Mouse (Mus musculus): Measurements from ENCODE around the gene Map3k20. TPM values are rescaled to one million over a fixed set of nuclear protein-coding genes. Genes with fewer than 3 reads are reported as not detected.

Map3k20 gene
- polyA plus RNA-seq, 1 experiment, result 3.0 TPM

- no peaks in the 10 kb centered on the region for H3K27me3 ChIP-seq (ENCODE audit: control insufficient read depth, insufficient read depth, low read length)
- no peak for DNase-seq (ENCODE audit: low read depth in 1 of 2, low spot score in 2 of 2)
- H3K36me3 ChIP-seq (ENCODE audit: control insufficient read depth, insufficient read depth, low read length), result peaks cover 2% of the 10 kb centered on the region; the same call in 1 of the 2 replicates
- H3K4me1 ChIP-seq (ENCODE audit: control insufficient read depth, insufficient read depth, insufficient read length), result no peaks in the 10 kb centered on the region
- WGBS, result 81% methylated on average over 5 of the region's 5 CpGs
- H3K4me3 ChIP-seq (ENCODE audit: extremely low read depth, insufficient read depth, insufficient read length), result no peak overlapping the region
- H3K27ac ChIP-seq (ENCODE audit: insufficient read depth, low read length), result no peak overlapping the region
- TF ChIP-seq CTCF (IDR thresholded peaks at IDR 0.05; ENCODE audit: extremely low read depth, insufficient read depth, insufficient read length, insufficient replicate concordance) (no peak), POLR2A (IDR thresholded peaks at IDR 0.05; ENCODE audit: low read depth, low read length) (no peak)
Measured at GRCm38 (mm10) chr2:72420561-72420960, 135.1 kb downstream of the Map3k20 start.

GRCm38 (mm10) chr2:72424656-72425055, 139.2 kb downstream of the Map3k20 start:
- Histone ChIP-seq H3K27ac (ENCODE audit: insufficient read depth, low read length) (no peak overlapping the region), H3K27me3 (ENCODE audit: control insufficient read depth, insufficient read depth, low read length) (no peaks in the 10 kb centered on the region), H3K4me1 (ENCODE audit: control insufficient read depth, insufficient read depth, insufficient read length) (no peaks in the 10 kb centered on the region), H3K36me3 (ENCODE audit: control insufficient read depth, insufficient read depth, low read length) (peaks cover 2% of the 10 kb centered on the region; the same call in 1 of the 2 replicates), H3K4me3 (ENCODE audit: extremely low read depth, insufficient read depth, insufficient read length) (no peak overlapping the region)
- 89% methylated on average over 7 of the region's 7 CpGs for WGBS
- TF ChIP-seq POLR2A (IDR thresholded peaks at IDR 0.05; ENCODE audit: low read depth, low read length) (no peak), CTCF (IDR thresholded peaks at IDR 0.05; ENCODE audit: extremely low read depth, insufficient read depth, insufficient read length, insufficient replicate concordance) (no peak)
- no peak for DNase-seq (ENCODE audit: low read depth in 1 of 2, low spot score in 2 of 2)

- WGBS, result 92% methylated on average over 8 of the region's 8 CpGs
- H3K36me3 ChIP-seq (ENCODE audit: control insufficient read depth, insufficient read depth, low read length), result peaks cover 2% of the 10 kb centered on the region; the same call in 1 of the 2 replicates
- H3K27me3 ChIP-seq (ENCODE audit: control insufficient read depth, insufficient read depth, low read length), result no peaks in the 10 kb centered on the region
- no peak overlapping the region for H3K27ac ChIP-seq (ENCODE audit: insufficient read depth, low read length)
- no peak for DNase-seq (ENCODE audit: low read depth in 1 of 2, low spot score in 2 of 2)
- H3K4me3 ChIP-seq (ENCODE audit: extremely low read depth, insufficient read depth, insufficient read length), result no peak overlapping the region
- no peaks in the 10 kb centered on the region for H3K4me1 ChIP-seq (ENCODE audit: control insufficient read depth, insufficient read depth, insufficient read length)
- TF ChIP-seq CTCF (IDR thresholded peaks at IDR 0.05; ENCODE audit: extremely low read depth, insufficient read depth, insufficient read length, insufficient replicate concordance) (no peak), POLR2A (IDR thresholded peaks at IDR 0.05; ENCODE audit: low read depth, low read length) (no peak)
Measured at GRCm38 (mm10) chr2:72426776-72427175, 141.3 kb downstream of the Map3k20 start.

GRCm38 (mm10) chr2:72427288-72427687, 141.9 kb downstream of the Map3k20 start:
- no peaks in the 10 kb centered on the region for H3K4me1 ChIP-seq (ENCODE audit: control insufficient read depth, insufficient read depth, insufficient read length)
- H3K27me3 ChIP-seq (ENCODE audit: control insufficient read depth, insufficient read depth, low read length), result no peaks in the 10 kb centered on the region
- no peak for DNase-seq (ENCODE audit: low read depth in 1 of 2, low spot score in 2 of 2)
- no peak overlapping the region for H3K4me3 ChIP-seq (ENCODE audit: extremely low read depth, insufficient read depth, insufficient read length)
- H3K36me3 ChIP-seq (ENCODE audit: control insufficient read depth, insufficient read depth, low read length), result peaks cover 2% of the 10 kb centered on the region; the same call in 1 of the 2 replicates
- H3K27ac ChIP-seq (ENCODE audit: insufficient read depth, low read length), result no peak overlapping the region
- 97% methylated on average over 11 of the region's 11 CpGs for WGBS
- TF ChIP-seq POLR2A (IDR thresholded peaks at IDR 0.05; ENCODE audit: low read depth, low read length) (no peak), CTCF (IDR thresholded peaks at IDR 0.05; ENCODE audit: extremely low read depth, insufficient read depth, insufficient read length, insufficient replicate concordance) (no peak)

DNA sequence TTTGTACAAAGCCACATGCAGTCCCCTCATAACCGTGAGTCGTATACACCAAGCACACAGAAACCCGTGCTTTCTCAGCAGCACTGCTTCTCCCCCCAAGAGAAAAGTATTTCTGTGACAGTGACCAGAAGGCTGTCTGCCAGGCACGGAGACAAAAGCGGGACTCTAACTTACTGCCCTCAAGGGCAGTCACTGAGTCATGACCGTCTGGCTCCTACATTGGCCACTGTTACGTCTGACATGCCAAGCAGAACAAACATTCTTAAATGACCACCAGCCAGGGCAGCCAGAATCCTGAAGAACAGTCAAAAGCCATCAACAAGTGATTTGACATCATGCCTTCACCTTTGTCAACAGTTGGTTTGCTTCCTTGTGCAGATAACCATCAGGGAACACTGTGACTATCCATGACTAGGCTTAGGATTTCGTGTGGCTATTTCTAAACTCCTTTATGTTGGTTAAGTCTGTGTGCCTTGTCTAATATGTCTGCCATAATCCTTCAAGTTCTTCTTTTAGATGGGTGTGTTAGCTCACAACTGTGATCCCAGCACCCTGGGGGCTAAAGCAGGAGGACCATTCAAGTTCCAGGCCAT, 153.6 kb downstream of the Map3k20 start:
- Histone ChIP-seq H3K36me3 (ENCODE audit: control insufficient read depth, insufficient read depth, low read length) (no peaks in the 10 kb centered on the region; the same call in 1 of the 2 replicates), H3K27me3 (ENCODE audit: control insufficient read depth, insufficient read depth, low read length) (no peaks in the 10 kb centered on the region), H3K4me1 (ENCODE audit: control insufficient read depth, insufficient read depth, insufficient read length) (no peaks in the 10 kb centered on the region), H3K27ac (ENCODE audit: insufficient read depth, low read length) (no peak overlapping the region), H3K4me3 (ENCODE audit: extremely low read depth, insufficient read depth, insufficient read length) (no peak overlapping the region)
- DNase-seq (ENCODE audit: low read depth in 1 of 2, low spot score in 2 of 2), result no peak
- TF ChIP-seq POLR2A (IDR thresholded peaks at IDR 0.05; ENCODE audit: low read depth, low read length) (no peak), CTCF (IDR thresholded peaks at IDR 0.05; ENCODE audit: extremely low read depth, insufficient read depth, insufficient read length, insufficient replicate concordance) (no peak)
- WGBS, result 94% methylated on average over 8 of the region's 8 CpGs

GRCm38 (mm10) chr2:72441010-72441409, 155.6 kb downstream of the Map3k20 start:
- WGBS, result 94% methylated on average over 9 of the region's 9 CpGs
- no peaks in the 10 kb centered on the region for H3K27me3 ChIP-seq (ENCODE audit: control insufficient read depth, insufficient read depth, low read length)
- no peak overlapping the region for H3K27ac ChIP-seq (ENCODE audit: insufficient read depth, low read length)
- H3K4me3 ChIP-seq (ENCODE audit: extremely low read depth, insufficient read depth, insufficient read length), result no peak overlapping the region
- H3K4me1 ChIP-seq (ENCODE audit: control insufficient read depth, insufficient read depth, insufficient read length), result no peaks in the 10 kb centered on the region
- no peak for TF ChIP-seq POLR2A (IDR thresholded peaks at IDR 0.05; ENCODE audit: low read depth, low read length)
- TF ChIP-seq CTCF (IDR thresholded peaks at IDR 0.05; ENCODE audit: extremely low read depth, insufficient read depth, insufficient read length, insufficient replicate concordance), result no peak
- no peak for DNase-seq (ENCODE audit: low read depth in 1 of 2, low spot score in 2 of 2)
- no peaks in the 10 kb centered on the region; the same call in 1 of the 2 replicates for H3K36me3 ChIP-seq (ENCODE audit: control insufficient read depth, insufficient read depth, low read length)

- Histone ChIP-seq H3K27me3 (ENCODE audit: control insufficient read depth, insufficient read depth, low read length) (no peaks in the 10 kb centered on the region), H3K36me3 (ENCODE audit: control insufficient read depth, insufficient read depth, low read length) (no peaks in the 10 kb centered on the region), H3K27ac (ENCODE audit: insufficient read depth, low read length) (no peak overlapping the region), H3K4me1 (ENCODE audit: control insufficient read depth, insufficient read depth, insufficient read length) (no peaks in the 10 kb centered on the region), H3K4me3 (ENCODE audit: extremely low read depth, insufficient read depth, insufficient read length) (no peak overlapping the region)
- 74% methylated on average over 6 of the region's 6 CpGs for WGBS
- no peak for TF ChIP-seq POLR2A (IDR thresholded peaks at IDR 0.05; ENCODE audit: low read depth, low read length)
- no peak for TF ChIP-seq CTCF (IDR thresholded peaks at IDR 0.05; ENCODE audit: extremely low read depth, insufficient read depth, insufficient read length, insufficient replicate concordance)
- DNase-seq (ENCODE audit: low read depth in 1 of 2, low spot score in 2 of 2), result no peak
Measured at GRCm38 (mm10) chr2:72442825-72443224, 157.4 kb downstream of the Map3k20 start.
